Mouse (Mus musculus): ENCODE measurements around the gene Cd44. TPM values are rescaled to one million over a fixed set of nuclear protein-coding genes. Genes with fewer than 3 reads are reported as not detected.

Cd44 gene
- total and polyA plus RNA-seq, 3 experiments, result 102 to 153 (median 112) TPM

DNA sequence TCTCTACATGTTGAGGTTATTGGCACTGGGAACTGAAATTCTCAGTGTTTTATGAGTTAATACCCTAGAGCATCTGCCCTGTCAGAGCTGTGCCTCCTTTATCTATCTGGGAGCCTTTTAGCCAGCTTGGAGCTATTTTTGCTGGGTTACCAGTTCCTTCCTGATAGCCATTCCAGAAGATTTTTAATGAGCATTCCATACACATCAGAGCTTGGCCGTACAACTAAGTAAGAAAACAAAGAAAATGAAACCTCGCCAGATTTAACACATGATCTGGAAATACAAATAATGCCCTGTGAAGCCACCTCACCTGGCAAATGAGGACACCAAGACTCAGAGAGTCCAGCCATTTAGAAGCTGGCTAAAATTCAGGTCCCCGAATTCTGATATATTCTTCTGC, 138.3 kb downstream of the Cd44 start:
- no peak overlapping the region for H3K27ac ChIP-seq (ENCODE audit: insufficient read depth, low read depth)
- dilution Hi-C loops (cut with MboI; ENCODE audit: extremely low pct_ligation_motif_present, extremely low pct_unique_long_range_greater_than_20kb, low sequenced_read_pairs), result no loop called here

More for the DNA sequence above, 138.3 kb downstream of the Cd44 start:
- no peak for DNase-seq (ENCODE audit: extremely low read depth)
- in situ Hi-C loops (cut with MboI; ENCODE audit: low pct_ligation_motif_present, low pct_unique_long_range_greater_than_20kb, low sequenced_read_pairs), result no loop called here
- H3K9me3 ChIP-seq (replicated peaks; ENCODE audit: low read length), result no peaks in the 10 kb centered on the region
- no peak overlapping the region for H3K4me2 ChIP-seq (ENCODE audit: insufficient read depth, low read depth, poor library complexity, severe bottlenecking)
- H3K79me2 ChIP-seq (replicated peaks; ENCODE audit: control insufficient read depth, extremely low read depth, insufficient read depth, poor library complexity, severe bottlenecking), result no peaks in the 10 kb centered on the region
- H3K36me3 ChIP-seq (replicated peaks in 1 of 2; ENCODE audit: control insufficient read depth in 1 of 2, insufficient read depth in 1 of 2, low read length in 1 of 2), result no peaks in the 10 kb centered on the region
- no peaks in the 10 kb centered on the region for H3K27me3 ChIP-seq (replicated peaks)
- H3K4me3 ChIP-seq (replicated peaks in 1 of 3; ENCODE audit: low read depth in 2 of 3, low read length in 2 of 3, poor library complexity in 1 of 3), result no peak overlapping the region
- TF ChIP-seq SMC3 (IDR thresholded peaks at IDR 0.05; ENCODE audit: low read depth, low read length), result no peak
- no peak for TF ChIP-seq USF1 (IDR thresholded peaks at IDR 0.05; ENCODE audit: low read depth, low read length)
- TF ChIP-seq TCF12 (IDR thresholded peaks at IDR 0.05; ENCODE audit: low read depth, low read length), result no peak
- no peak for TF ChIP-seq ELF1 (IDR thresholded peaks at IDR 0.05; ENCODE audit: low read depth, low read length)
- no peak for TF ChIP-seq GABPA (IDR thresholded peaks at IDR 0.05; ENCODE audit: insufficient replicate concordance, low read depth, low read length)
- no peak for TF ChIP-seq RCOR1 (conservative IDR thresholded peaks at IDR 0.05; ENCODE audit: low read depth, low read length)
- no peak for TF ChIP-seq UBTF (IDR thresholded peaks at IDR 0.05; ENCODE audit: low read depth, low read length)
- TF ChIP-seq MAFK (IDR thresholded peaks at IDR 0.05; ENCODE audit: insufficient replicate concordance, low read length), result no peak
- no peak for TF ChIP-seq MEF2A (IDR thresholded peaks at IDR 0.05; ENCODE audit: borderline replicate concordance, low read depth, low read length)
- TF ChIP-seq JUND (conservative IDR thresholded peaks at IDR 0.05; ENCODE audit: low read depth, low read length), result no peak
- no peak for TF ChIP-seq NELFE (IDR thresholded peaks at IDR 0.05; ENCODE audit: low read depth, low read length)
- TF ChIP-seq TBP (conservative IDR thresholded peaks at IDR 0.05; ENCODE audit: low read depth, low read length), result no peak
- no peak for TF ChIP-seq IRF4 (IDR thresholded peaks at IDR 0.05; ENCODE audit: low read depth, low read length)
- TF ChIP-seq RAD21 (IDR thresholded peaks at IDR 0.05; ENCODE audit: low read depth, low read length), result no peak
- no peak for TF ChIP-seq ZNF384 (IDR thresholded peaks at IDR 0.05; ENCODE audit: low read depth, low read length)
- no peak for TF ChIP-seq PAX5 (IDR thresholded peaks at IDR 0.05; ENCODE audit: low read length)
- TF ChIP-seq MAZ (IDR thresholded peaks at IDR 0.05; ENCODE audit: low read depth, low read length), result no peak
- TF ChIP-seq ETS1 (conservative IDR thresholded peaks at IDR 0.05; ENCODE audit: low read depth, low read length), result no peak
- H3K9ac ChIP-seq (ENCODE audit: insufficient read depth, low read depth), result no peak overlapping the region
- peaks cover 18 to 46% of the 10 kb centered on the region in 2 experiments for H3K4me1 ChIP-seq (ENCODE audit: control insufficient read depth in 1 of 2, insufficient read depth in 2 of 2)

Other genes with a start within 250 kb of the Cd44 start
- 0.80 and 1.6 TPM in 2 replicates for gene Slc1a2, start 243.0 kb downstream of the Cd44 start, total RNA-seq (2012; rRNA removed)
- 0.59 and 1.3 TPM in 2 replicates for gene Slc1a2, start 243.0 kb downstream of the Cd44 start, total RNA-seq (2014; rRNA removed)
- gene Slc1a2, start 243.0 kb downstream of the Cd44 start, polyA plus RNA-seq (2012; ENCODE audit: insufficient read length, low read depth), result 1.3 and 1.6 TPM in 2 replicates
- gene Pdhx, start 171.8 kb upstream of the Cd44 start, total RNA-seq (2012; rRNA removed), result 66.9 and 78.9 TPM in 2 replicates
- 131 and 140 TPM in 2 replicates for gene Pdhx, start 171.8 kb upstream of the Cd44 start, total RNA-seq (2014; rRNA removed)
- 97.4 and 104 TPM in 2 replicates for gene Pdhx, start 171.8 kb upstream of the Cd44 start, polyA plus RNA-seq (2012; ENCODE audit: insufficient read length, low read depth)
- 111 and 126 TPM in 2 replicates for gene Apip, start 172.0 kb upstream of the Cd44 start, total RNA-seq (2012; rRNA removed)
- gene Apip, start 172.0 kb upstream of the Cd44 start, total RNA-seq (2014; rRNA removed), result 222 and 233 TPM in 2 replicates
- gene Apip, start 172.0 kb upstream of the Cd44 start, polyA plus RNA-seq (2012; ENCODE audit: insufficient read length, low read depth), result 142 and 184 TPM in 2 replicates

All from CH12.LX (cell line).